Mouse (Mus musculus) ovary, postnatal 14 days (tissue): ENCODE results near the gene Il4ra.

Experiments
- DNase-seq: peaks from one replicate; pipeline ENCODE4 v3.0.0; 2022; ENCODE audit warnings: low spot score

Il4ra gene

DNA sequence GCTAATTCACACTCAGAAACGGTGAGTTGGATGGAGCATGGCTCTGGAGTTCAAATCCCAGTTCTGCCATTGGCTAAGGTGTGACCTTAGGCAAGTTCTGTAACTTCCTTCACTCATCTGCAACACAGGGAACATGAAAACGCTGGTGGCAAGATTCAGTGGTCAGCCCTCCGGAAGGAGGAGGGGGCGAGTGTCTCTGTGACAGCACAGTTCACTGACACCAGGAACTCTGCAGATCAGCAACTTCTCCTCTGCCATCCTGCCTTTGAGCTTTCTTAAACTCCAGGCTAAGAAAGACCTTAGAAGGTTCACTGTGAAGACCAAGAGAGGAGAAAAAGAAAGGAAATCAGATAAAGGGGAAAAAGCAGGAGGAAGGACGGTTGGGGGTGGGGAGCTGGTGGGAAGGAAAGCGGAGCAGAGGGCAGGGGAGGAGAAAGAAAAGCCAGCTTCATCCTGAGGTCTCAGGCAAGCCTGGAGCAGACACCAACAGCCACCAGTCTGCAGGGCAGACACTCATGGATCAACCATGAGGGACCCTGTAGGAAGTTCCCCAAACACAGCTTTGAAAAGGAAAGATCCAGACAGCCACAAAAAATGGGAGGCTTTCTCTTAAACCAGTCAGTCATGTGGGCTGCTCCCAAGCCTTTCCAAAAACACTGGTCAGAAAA, 48.8 kb downstream of the Il4ra start:
- no peak for DNase-seq

DNA sequence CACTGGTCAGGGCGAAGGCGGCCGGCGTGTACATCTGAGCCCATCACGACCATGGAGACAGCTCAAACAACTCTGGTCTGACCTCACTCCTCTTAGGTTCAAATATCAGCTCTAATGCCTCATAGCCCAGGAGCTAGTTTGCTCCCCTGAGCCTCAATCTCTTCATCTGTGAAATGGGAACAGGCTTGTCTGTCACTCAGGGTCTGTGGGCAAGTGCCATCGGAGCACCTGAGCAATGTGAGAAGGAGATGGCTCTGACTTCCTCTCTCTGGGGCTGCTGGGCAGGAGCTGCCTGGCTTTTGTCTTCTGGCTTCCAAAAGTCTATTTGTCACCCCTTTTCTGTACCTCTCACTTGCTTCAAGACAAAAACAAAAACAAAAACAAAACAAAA, 49.4 kb downstream of the Il4ra start:
- no peak for DNase-seq

DNA sequence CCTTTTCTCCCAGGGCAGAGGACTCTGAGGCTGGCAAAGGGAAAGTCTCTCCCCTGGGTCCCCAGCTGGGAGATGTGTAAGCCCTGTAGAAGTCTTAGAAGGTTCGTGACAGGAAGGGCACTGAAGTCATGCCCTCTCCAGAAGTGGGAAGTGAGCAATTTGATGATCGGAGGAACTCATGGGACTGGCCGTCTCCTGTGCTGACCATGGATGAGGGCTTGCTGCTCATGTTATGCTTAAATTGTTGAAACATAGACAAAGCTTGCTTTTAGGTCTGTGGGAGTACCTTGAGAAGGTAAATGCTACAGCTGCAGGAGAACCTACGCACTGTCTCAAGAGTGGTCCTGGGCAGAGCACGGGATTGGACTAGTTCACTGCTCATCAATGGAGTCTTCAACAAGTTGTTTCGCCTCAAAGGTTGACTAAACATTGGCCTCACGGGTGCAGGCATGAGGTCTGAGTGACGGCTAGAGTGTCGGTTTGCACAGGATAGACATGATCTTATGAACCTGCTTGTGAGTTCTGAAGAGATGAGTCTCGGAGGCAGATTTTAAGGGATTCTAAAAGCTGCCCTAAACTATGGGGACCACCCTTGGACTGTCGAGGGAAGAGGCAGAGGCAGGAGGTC, 50.0 kb downstream of the Il4ra start:
- no peak for DNase-seq

DNA sequence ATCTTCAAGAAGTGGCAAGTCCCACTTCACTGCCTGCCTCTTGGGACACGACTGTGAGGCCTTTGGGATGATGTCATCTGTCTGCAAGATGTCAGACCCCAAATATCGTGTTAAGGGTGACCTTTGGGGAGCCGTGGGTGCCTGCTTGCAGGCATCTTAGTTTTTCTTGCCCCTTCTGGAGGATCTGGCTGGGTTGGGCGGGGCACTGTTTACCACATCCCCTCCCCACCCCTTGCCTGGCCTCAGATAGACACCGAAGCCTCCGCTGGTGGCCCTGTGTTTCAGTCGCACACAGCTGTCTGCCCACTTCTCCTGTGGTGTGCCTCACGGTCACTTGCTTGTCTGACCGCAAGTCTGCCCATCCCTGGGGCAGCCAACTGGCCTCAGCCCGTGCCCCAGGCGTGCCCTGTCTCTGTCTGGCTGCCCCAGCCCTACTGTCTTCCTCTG, 51.3 kb downstream of the Il4ra start, which contains the start of gene Il21r:
Il21r (plus strand) TSS at position 245 of the 447 bp plus-strand sequence.
- DNase-seq, result no peak

DNA sequence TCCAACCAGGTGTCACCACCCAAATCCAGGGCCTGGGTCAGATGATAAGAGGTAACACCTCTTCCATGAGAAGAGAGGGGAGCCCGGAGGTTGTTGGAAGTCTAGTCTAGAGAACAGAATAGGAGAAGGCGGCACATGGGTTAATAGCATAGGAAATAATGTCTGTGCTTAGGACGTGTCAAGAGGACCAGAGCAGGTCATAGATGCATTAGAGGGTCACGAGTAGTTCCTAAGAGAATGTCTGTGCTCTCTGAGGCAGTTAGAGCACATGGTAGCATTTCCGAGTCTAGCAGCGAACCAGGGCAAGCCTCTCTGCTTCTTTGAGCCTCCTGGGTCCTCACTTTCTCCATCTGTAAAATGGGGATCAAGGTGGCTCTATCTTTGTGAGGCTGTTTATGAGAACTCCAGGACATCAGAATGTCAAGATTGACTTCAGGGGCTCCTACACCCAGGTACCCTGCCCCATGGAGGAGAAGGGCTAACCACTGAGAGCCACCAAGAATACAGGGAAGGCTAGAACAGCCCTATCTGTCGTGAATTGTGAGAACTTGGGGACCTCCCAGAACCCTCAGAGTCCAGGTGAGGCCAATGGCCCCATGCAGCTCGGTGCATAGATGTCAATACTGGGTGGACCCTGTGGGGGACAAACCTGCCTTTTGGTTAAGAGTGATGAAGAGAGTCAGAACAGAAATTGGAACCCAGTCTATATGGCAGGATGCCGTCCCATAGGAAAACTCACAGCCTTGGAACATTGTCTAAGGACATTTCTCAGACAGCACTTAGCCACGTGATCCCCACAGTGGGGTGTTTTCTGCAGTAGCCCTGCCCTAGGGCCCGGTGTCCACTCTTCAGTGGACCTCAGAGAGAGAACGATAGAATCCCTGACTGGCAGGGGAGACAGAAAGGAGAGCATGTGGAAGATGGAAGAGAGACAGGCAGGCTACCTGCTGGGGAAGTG, 52.7 kb downstream of the Il4ra start:
- DNase-seq, result no peak

DNA sequence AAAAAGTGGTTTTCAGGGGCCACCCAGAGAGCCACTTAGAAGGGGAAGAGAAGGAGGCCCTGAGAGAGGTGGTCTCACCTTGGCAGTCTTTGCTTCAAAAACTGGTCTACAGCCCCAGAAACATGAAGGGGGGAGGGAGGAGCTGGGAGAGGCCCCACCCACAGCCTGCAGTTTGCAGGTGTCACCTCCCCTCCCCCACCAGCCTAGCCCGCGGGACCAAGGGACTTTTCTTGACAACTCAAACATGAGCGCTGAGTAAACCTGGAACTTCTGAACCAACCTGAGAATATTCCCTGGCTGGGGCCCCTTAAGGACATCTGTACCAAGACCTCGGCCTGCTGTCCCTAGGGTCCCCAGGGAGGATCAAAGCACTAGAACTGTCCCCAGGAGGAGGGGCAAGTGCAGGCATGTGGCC, 53.8 kb downstream of the Il4ra start:
- DNase-seq, result no peak

DNA sequence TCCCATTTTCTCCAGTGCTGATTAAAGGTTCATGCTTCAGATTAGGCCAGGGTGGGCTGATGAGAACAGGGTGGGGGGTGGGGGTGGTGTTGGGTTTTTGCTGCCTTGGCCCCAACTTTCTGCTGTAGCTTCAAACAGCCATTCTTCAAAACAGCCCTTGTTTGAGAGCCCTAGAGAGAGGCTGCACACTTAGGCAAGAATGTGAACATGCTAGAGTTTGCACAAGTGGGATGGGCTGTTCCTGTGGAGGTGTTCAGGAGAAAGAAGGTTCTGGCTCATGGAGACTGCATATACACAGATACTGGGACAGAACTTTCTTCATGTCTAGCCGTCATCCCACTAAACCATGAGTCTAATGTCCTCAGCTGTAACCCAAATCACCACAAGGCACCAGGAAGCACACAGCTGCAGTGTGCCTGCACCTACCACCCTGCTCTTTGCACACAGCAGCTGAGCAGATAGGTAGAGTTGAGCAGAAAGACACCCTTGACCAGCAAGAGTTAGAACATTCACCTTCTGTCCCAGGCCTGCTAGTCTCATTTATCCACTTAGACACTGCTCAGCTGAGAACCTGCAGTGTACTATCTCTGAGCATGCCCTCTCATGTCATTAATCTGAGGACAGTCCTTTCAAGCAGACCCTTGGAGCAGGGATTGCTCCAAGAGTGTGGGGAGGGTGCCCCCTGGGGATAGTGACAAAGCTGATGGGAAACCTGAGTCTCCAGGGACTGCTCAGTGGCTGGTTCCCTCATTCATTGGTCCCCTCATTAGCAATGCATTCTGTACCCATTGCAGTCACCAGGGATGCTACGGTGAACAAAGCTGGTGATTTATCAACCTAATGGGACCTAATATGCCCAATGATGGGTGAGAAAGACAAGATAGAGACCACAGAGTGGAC, 54.6 kb downstream of the Il4ra start:
- DNase-seq, result no peak

DNA sequence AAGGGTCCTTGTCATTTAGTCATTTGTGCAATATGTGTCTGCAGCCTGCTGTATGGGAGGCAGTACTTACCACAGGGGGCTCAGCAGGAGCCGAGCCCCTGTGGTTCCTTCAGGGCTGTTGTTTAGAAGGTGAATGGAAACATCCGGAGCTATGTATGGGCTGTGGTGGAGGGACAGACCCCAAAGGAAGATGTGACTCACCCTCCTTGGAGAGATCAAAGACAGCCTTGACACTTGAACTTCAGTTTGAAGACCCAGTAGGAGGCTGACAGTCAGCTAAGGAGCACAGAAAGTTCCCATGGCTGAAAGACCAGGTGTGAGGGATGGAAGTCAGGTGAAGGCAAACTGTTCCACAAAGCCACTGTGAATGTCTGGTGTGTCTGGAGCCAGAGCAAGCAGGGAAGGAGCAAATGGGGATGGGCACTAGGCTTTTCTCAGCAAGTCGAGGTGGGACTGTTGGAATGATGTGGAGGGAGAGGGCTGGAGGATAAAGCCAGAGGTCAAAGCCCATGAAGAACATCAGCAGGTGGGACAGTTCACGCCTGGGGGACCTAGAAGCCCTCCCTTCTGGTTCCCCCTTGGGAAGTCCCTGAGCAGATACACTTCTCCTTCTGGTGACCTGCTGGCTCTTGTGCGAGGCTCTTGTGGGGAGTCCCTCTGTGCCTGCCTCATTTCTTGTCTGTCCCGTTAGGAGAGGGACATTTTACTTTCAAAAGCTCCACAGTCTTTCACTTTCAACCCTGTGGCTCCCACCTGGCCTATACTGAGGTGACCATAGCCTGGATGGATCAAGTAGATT, 55.7 kb downstream of the Il4ra start:
- DNase-seq, result no peak

DNA sequence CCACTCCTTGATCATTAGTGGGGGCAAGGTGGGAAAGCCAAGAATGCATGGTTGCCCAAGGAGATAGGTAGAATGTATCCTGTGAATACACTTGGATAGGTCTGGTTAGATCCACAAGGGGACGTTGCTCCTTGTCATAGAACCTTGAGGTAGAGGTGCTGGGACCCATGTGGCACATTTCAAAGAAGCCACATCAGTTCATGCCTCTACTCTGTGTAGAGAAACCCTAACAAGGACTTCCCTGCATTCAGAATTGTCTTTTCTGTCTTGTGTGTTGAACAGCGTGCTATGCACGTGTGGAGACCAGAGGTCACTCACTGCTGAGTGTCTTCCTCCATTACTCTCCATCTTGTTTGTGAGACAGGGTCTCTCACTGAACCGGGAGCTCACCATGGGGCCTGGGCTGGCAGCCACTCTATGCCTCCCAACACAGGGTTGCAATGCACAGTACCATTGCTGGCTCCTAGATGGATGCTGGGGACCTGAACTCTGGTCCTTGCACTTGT, 56.3 kb downstream of the Il4ra start:
- DNase-seq, result no peak

DNA sequence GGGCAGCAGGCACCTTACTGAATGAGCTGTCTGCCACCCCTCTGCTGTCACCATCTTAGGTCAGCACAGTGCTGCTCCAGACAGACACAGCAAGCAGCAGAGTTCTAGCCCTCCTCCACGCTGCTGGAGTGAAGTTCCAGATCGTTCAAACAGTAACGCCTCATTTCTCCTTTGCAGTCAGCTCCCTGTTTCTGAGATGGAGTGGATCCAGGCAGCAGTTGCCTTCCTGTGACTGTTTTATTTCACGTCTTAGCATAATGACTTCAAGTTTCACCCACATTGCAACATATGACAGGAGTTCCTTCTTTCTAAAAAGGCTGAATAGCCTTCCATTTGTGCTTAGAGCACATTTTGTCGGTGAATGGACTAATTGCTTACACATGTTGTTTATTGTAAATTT, 61.7 kb downstream of the Il4ra start:
- no peak for DNase-seq

DNA sequence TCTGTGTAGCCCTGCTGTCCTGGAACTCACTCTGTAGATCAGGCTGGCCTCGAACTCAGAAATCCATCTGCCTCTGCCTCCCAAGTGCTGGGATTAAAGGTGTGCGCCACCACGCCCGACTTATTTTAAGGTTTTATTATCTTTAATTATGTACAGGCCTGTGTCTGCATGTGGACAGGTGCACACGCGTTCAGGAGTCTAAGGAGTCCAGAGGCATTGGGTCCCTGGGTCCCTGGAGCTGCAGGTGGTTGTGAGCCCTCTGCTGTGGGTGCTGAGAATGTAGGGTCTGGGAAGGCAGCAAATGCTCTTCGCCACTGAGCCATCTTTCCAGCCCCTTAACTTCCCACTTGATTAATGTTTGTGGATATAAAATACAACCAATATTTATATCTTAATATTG, 63.5 kb downstream of the Il4ra start:
- no peak for DNase-seq

DNA sequence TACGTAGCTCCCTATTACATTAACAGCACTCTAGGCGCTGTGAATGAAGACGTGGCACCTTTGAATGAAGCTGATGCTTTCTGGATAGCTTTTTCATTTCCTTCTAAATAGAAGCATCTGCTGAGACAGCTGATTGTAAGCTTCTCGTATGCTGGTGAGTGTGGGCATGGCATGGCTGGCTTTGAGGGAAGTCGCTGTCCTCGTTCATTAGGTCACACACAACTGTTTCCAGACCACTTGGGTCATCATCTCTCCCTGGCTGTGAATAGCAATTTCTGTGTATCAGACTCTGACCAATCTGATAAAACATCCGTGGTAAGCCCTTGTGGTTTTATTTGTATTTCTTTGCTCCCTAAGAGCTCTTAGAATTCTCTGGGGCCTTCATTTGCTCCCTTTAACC, 66.1 kb downstream of the Il4ra start:
- no peak for DNase-seq

DNA sequence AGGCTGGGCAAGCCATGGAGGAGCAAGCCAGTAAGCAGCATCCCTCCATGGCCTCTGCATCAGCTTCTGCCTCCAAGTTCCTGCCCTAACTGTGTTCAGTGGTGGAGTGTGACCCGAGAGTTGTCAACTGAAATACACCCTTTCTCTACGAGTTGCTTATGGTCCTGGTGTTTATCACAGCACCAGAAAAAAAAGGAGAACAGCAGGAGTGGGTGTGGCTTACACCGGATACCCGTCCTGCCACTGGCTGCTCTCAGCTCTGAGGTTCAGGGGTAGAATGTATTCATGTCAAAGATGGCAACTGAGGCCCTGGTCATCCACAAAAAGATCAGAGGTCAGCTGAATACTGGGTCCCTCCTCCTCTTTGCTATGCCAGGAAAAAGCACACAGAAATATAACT, 68.2 kb downstream of the Il4ra start:
- no peak for DNase-seq

DNA sequence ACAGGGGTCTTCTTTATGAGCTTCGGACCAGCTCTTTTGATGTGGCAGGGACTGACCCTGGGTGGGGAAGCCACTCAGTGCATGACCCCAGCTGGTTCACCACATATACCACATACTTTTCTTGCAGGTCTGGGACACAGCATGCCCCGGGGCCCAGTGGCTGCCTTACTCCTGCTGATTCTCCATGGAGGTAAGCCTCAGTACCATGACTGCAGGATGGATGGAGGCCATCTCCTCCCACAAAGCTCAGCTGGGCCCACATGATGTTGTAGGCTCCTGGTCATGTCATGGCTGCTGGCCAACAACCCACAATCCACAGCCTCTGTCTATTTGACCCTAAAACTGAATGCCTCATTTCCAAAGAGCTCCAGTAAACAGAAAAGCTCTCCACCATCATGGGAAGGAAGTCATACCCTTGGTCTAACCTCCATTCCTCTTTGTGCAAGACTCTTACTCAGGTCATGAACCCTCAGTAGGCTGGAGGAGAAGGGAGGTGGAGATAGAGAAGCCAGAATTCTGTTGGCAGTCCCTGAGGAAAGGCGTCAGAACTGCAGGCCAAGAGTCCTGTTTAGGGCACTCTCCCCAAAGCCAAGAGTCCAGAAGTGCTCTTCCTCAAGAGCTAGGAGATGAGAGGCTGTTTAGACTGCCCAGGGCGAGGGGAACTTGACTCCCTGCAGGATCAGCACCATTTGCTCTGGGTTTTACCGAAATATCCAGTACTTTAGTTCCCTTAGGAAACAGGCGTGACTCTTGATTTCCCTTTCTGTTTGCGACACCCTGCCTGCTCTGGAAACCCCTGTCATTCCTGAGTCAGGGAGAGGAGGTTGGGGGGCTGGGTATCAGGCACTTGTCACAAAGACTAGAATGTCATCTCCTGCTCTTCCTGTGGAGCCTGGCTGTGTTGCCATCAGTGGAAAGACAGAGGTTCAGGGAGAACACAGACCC, 71.1 kb downstream of the Il4ra start:
- no peak for DNase-seq

DNA sequence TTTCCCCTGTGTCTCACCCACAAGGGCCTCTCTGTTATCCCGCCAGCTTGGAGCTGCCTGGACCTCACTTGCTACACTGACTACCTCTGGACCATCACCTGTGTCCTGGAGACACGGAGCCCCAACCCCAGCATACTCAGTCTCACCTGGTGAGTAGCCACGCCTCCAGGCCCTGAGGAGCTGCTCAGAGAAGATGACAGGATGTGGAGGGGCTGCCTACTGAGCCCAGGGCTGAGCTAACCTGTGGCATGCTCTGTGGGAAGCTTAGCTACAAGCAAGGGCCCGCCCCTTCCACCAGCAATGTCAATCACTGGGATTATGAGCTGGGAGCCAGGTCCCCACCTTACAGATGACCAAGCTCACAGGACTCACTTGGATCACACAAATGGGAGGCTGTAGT, 73.3 kb downstream of the Il4ra start:
- DNase-seq, result no peak

DNA sequence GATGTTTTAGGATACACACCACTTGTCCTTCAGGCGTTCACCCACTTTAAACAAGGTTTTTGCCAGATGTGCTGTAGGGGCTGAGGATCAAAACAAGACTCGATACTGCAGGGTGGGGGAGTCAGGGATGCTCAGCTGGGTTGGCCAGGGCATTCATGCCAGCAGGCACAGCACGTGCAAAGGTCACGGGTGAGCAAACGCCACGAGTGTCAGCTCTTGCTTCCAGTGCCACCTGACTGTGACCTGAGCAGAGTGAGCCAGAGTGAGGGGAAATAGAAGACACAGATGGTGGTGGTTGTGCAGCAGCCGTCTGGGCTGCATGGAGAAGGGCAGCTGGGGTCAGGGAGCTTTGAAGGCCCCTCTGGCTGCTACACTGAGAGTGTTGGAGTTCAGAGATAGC, 73.9 kb downstream of the Il4ra start:
- no peak for DNase-seq
